Mouse (Mus musculus): ENCODE measurements around the gene Dcakd.

- TF ChIP-seq POLR2AphosphoS5 (IDR thresholded peaks at IDR 0.05; ENCODE audit: insufficient replicate concordance, low read depth, low read length) (no peak), CTCF (IDR thresholded peaks at IDR 0.05; ENCODE audit: low read depth, low read length) (no peak), GATA1 (IDR thresholded peaks at IDR 0.05; ENCODE audit: borderline replicate concordance, low read length) (no peak)
Observed at GRCm38 (mm10) chr11:103067457-103068001, 39.4 kb upstream of the Dcakd start.

All from G1E (cell line).